Comparison of ENCODE assay signal across 8 mouse cellular contexts in genomic region chr7:109986133-109986669, GRCm38 (mm10). TPM values are rescaled to one million over a fixed set of nuclear protein-coding genes. Genes with fewer than 3 reads are reported as not detected.
DNase-seq lines count a peak whose midpoint lies in the region; ATAC-seq and TF ChIP-seq lines count a peak whose summit lies in the region.

No protein-coding gene starts in this region.

- no peak for TF ChIP-seq CTCF in G1E (IDR thresholded peaks at IDR 0.05; ENCODE audit: low read depth, low read length)
- TF ChIP-seq CTCF in layer of hippocampus, adult 2 months (conservative IDR thresholded peaks at IDR 0.05), result no peak
- TF ChIP-seq CTCF in lung, embryonic 14.5 days (IDR thresholded peaks at IDR 0.05; ENCODE audit: low read depth), result no peak
- no peak for TF ChIP-seq CTCF in olfactory bulb, adult 2 months (IDR thresholded peaks at IDR 0.05; ENCODE audit: insufficient read depth, low read depth, low read length)
- TF ChIP-seq CTCF in thymus, adult 2 months (IDR thresholded peaks at IDR 0.05; ENCODE audit: borderline replicate concordance, control insufficient read depth, extremely low read depth, insufficient read depth, low read length, poor library complexity), result peak; percentile 44; the same call in 1 of the 2 replicates

- peaks cover 4% of the 10 kb centered on the region for H3K27me3 ChIP-seq in G1E (ENCODE audit: insufficient read depth, low read length)
- no peaks in the 10 kb centered on the region for H3K27me3 ChIP-seq in forebrain, embryonic 16.5 days (replicated peaks; ENCODE audit: control insufficient read depth, insufficient read depth, low read length)
- no peaks in the 10 kb centered on the region for H3K27me3 ChIP-seq in lung, embryonic 14.5 days (ENCODE audit: insufficient read depth, low read length)
- no peaks in the 10 kb centered on the region for H3K27me3 ChIP-seq in thymus, adult 2 months (ENCODE audit: control insufficient read depth, insufficient read depth, low read length)

- DNase-seq in G1E (ENCODE audit: low spot score), result peak; percentile 72
- peak; percentile 99 for DNase-seq in cerebellum, adult 18-20 months
- peak; percentile 98 to 99 for DNase-seq in heart, postnatal 36 days
- peak; percentile 98 to 99 for DNase-seq in layer of hippocampus, adult 2 months (ENCODE audit: low spot score in 2 of 2)
- peak; percentile 100 for DNase-seq in lung, embryonic 14.5 days
- peak; percentile 99 for DNase-seq in thymus, adult 2 months

- ATAC-seq in G1E (ENCODE audit: extremely low read depth, insufficient number of reproducible peaks, low FRiP score, poor library complexity, severe bottlenecking), result peak; percentile 97
- peak; percentile 98 for ATAC-seq in forebrain, embryonic 16.5 days
- ATAC-seq in lung, embryonic 14.5 days (ENCODE audit: insufficient read depth), result peak; percentile 99

- H3K4me2 ChIP-seq in forebrain, embryonic 16.5 days (ENCODE audit: low read length), result peak overlapping the region; percentile 81
- H3K4me2 ChIP-seq in lung, embryonic 14.5 days, result peak overlapping the region; percentile 82

- intact Hi-C loops in heart, postnatal 36 days (cut with DNase I), result loop anchor here (2.0 kb wide), 2 partner anchors 33 to 75 kb away; partner anchors contain the start of genes Ipo7 and Zfp143

- peaks cover 19% of the 10 kb centered on the region for H3K4me1 ChIP-seq in G1E (ENCODE audit: insufficient read depth, low read depth, low read length)
- peaks cover 14% of the 10 kb centered on the region for H3K4me1 ChIP-seq in forebrain, embryonic 16.5 days (replicated peaks; ENCODE audit: control insufficient read depth, insufficient read depth, low read length)
- H3K4me1 ChIP-seq in lung, embryonic 14.5 days (ENCODE audit: insufficient read depth), result no peaks in the 10 kb centered on the region
- no peaks in the 10 kb centered on the region for H3K4me1 ChIP-seq in olfactory bulb, adult 2 months (ENCODE audit: control insufficient read depth, insufficient read depth, low read length)
- no peaks in the 10 kb centered on the region for H3K4me1 ChIP-seq in thymus, adult 2 months (replicated peaks; ENCODE audit: control insufficient read depth, insufficient read depth, low read length)

- peak; percentile 38; the same call in 1 of the 2 replicates for TF ChIP-seq POLR2A in olfactory bulb, adult 2 months (IDR thresholded peaks at IDR 0.05; ENCODE audit: insufficient read depth, low read depth, low read length)
- peak; percentile 41; the same call in 1 of the 2 replicates for TF ChIP-seq POLR2A in thymus, adult 2 months (IDR thresholded peaks at IDR 0.05; ENCODE audit: control insufficient read depth, extremely low read depth, insufficient read depth, low read length, poor library complexity)

- WGBS in forebrain, embryonic 16.5 days, result under 1% methylated on average over 43 of the region's 43 CpGs
- WGBS in lung, embryonic 14.5 days, result under 1% methylated on average over 43 of the region's 43 CpGs
- WGBS in olfactory bulb, adult 2 months, result under 1% methylated on average over 43 of the region's 43 CpGs
- under 1% methylated on average over 43 of the region's 43 CpGs for WGBS in thymus, adult 2 months

- no peaks in the 10 kb centered on the region for H3K9me3 ChIP-seq in G1E (replicated peaks)
- H3K9me3 ChIP-seq in forebrain, embryonic 16.5 days (ENCODE audit: control insufficient read depth, low read length), result no peaks in the 10 kb centered on the region
- H3K9me3 ChIP-seq in lung, embryonic 14.5 days (ENCODE audit: low read depth, low read length), result no peaks in the 10 kb centered on the region

- H3K27ac ChIP-seq in forebrain, embryonic 16.5 days (ENCODE audit: low read length), result peak overlapping the region; percentile 88
- peak overlapping the region; percentile 90 for H3K27ac ChIP-seq in layer of hippocampus, adult 2 months
- peak overlapping the region; percentile 95 for H3K27ac ChIP-seq in lung, embryonic 14.5 days (ENCODE audit: low read depth)
- H3K27ac ChIP-seq in olfactory bulb, adult 2 months (ENCODE audit: insufficient read depth, low read depth, low read length), result 0 out of 2 replicates have a peak overlapping the region, but pooled peaks have one; percentile 37
- H3K27ac ChIP-seq in thymus, adult 2 months (ENCODE audit: control insufficient read depth, insufficient read depth, low read length), result no peak overlapping the region

- peak overlapping the region; percentile 65 for H3K9ac ChIP-seq in forebrain, embryonic 16.5 days (replicated peaks; ENCODE audit: low read depth, low read length)
- H3K9ac ChIP-seq in lung, embryonic 14.5 days, result peak overlapping the region; percentile 71

- peaks cover 28% of the 10 kb centered on the region for H3K36me3 ChIP-seq in G1E (replicated peaks)
- peaks cover 5% of the 10 kb centered on the region; the same call in 1 of the 2 replicates for H3K36me3 ChIP-seq in forebrain, embryonic 16.5 days (ENCODE audit: control insufficient read depth, insufficient read depth)
- H3K36me3 ChIP-seq in lung, embryonic 14.5 days (ENCODE audit: insufficient read depth), result peaks cover 18% of the 10 kb centered on the region
- no peaks in the 10 kb centered on the region; the same call in 1 of the 2 replicates for H3K36me3 ChIP-seq in thymus, adult 2 months (ENCODE audit: control insufficient read depth, insufficient read depth, low read length)

- peak overlapping the region; percentile 79 for H3K4me3 ChIP-seq in G1E (ENCODE audit: low read depth, low read length)
- peak overlapping the region; percentile 73 for H3K4me3 ChIP-seq in forebrain, embryonic 16.5 days (replicated peaks; ENCODE audit: low read length)
- H3K4me3 ChIP-seq in layer of hippocampus, adult 2 months, result peak overlapping the region; percentile 78
- peak overlapping the region; percentile 66 for H3K4me3 ChIP-seq in lung, embryonic 14.5 days (ENCODE audit: low read depth, low read length)
- H3K4me3 ChIP-seq in olfactory bulb, adult 2 months (ENCODE audit: insufficient read depth, low read depth, low read length), result peak overlapping the region; percentile 84
- H3K4me3 ChIP-seq in thymus, adult 2 months (ENCODE audit: control insufficient read depth, insufficient read depth, low read length), result peak overlapping the region; percentile 49

RNA-seq across cellular contexts. Expression of gene Tmem41b, which starts 0.5 kb away (rescaled TPM):
- total RNA-seq in G1E (2014; fragmentation: Nextera tagmentation), result 68.5 and 78.6 TPM in 2 replicates
- total RNA-seq in G1E (2017), result 96.3 and 105 TPM in 2 replicates
- polyA plus RNA-seq in G1E (2012), result 20.3 and 22.7 TPM in 2 replicates
- polyA plus RNA-seq in forebrain, embryonic 16.5 days (2015; fragmentation: Nextera tagmentation; extraction: Ambion mirVana), result 68.4 and 70.2 TPM in 2 replicates
- 10 to 100 TPM; 54.5 to 55.3 TPM for total RNA-seq in heart, postnatal 36 days (2021)
- 10 to 100 TPM; 43.9 to 45.3 TPM for total RNA-seq in layer of hippocampus, adult 2 months (2021)
- 67.0 and 67.7 TPM in 2 replicates for polyA plus RNA-seq in lung, embryonic 14.5 days (2014; fragmentation: Nextera tagmentation; extraction: Ambion mirVana)
- polyA plus RNA-seq in olfactory bulb, adult 2 months (2012; ENCODE audit: insufficient read depth, insufficient read length, low replicate concordance, missing spikeins), result not detected in 2 replicates
- 17.4 and 19.9 TPM in 2 replicates for polyA plus RNA-seq in thymus, adult 2 months (2012; rRNA removed)

RNA-seq across cellular contexts. Expression of gene Dennd5a, which starts 25.9 kb away (rescaled TPM):
- total RNA-seq in G1E (2014; fragmentation: Nextera tagmentation) (117 and 131 TPM in 2 replicates), G1E (2017) (70.4 and 74.8 TPM in 2 replicates)
- 9.2 and 10.1 TPM in 2 replicates for polyA plus RNA-seq in G1E (2012)
- 42.2 and 47.7 TPM in 2 replicates for polyA plus RNA-seq in forebrain, embryonic 16.5 days (2015; fragmentation: Nextera tagmentation; extraction: Ambion mirVana)
- 100 to 1,000 TPM; 134 to 147 TPM for total RNA-seq in heart, postnatal 36 days (2021)
- total RNA-seq in layer of hippocampus, adult 2 months (2021), result 100 to 1,000 TPM; 211 to 212 TPM
- 51.4 and 51.7 TPM in 2 replicates for polyA plus RNA-seq in lung, embryonic 14.5 days (2014; fragmentation: Nextera tagmentation; extraction: Ambion mirVana)
- 223 TPM in 1 of 2 replicates, not detected in the other for polyA plus RNA-seq in olfactory bulb, adult 2 months (2012; ENCODE audit: insufficient read depth, insufficient read length, low replicate concordance, missing spikeins)
- polyA plus RNA-seq in thymus, adult 2 months (2012; rRNA removed), result 35.0 and 44.0 TPM in 2 replicates

RNA-seq across cellular contexts. Expression of gene Ipo7, which starts 31.9 kb away (rescaled TPM):
- total RNA-seq in G1E (2014; fragmentation: Nextera tagmentation) (98.0 and 100 TPM in 2 replicates), G1E (2017) (129 and 157 TPM in 2 replicates)
- 69.2 and 78.3 TPM in 2 replicates for polyA plus RNA-seq in G1E (2012)
- 57.6 and 67.1 TPM in 2 replicates for polyA plus RNA-seq in forebrain, embryonic 16.5 days (2015; fragmentation: Nextera tagmentation; extraction: Ambion mirVana)
- total RNA-seq in heart, postnatal 36 days (2021), result 10 to 100 TPM; 95.6 to 96.4 TPM
- total RNA-seq in layer of hippocampus, adult 2 months (2021), result 100 to 1,000 TPM in 1 of 2 experiments, 10 to 100 TPM in 1; 97.9 to 101 TPM
- polyA plus RNA-seq in lung, embryonic 14.5 days (2014; fragmentation: Nextera tagmentation; extraction: Ambion mirVana), result 20.0 and 21.8 TPM in 2 replicates
- polyA plus RNA-seq in olfactory bulb, adult 2 months (2012; ENCODE audit: insufficient read depth, insufficient read length, low replicate concordance, missing spikeins), result not detected in 2 replicates
- polyA plus RNA-seq in thymus, adult 2 months (2012; rRNA removed), result 25.6 and 38.0 TPM in 2 replicates

Comparison
In these comparisons a context has a peak if more than half of its experiments do, and no peak if none do; other contexts are left out.
1. RNA of gene Ipo7, which starts 31.9 kb away (polyA plus RNA-seq): 69.2 to 78.3 TPM in G1E, 57.6 to 67.1 TPM in forebrain, embryonic 16.5 days, 25.6 to 38.0 TPM in thymus, adult 2 months and 20.0 to 21.8 TPM in lung, embryonic 14.5 days; not detected in olfactory bulb, adult 2 months; every median in the first group is over 10 times any median in the second.
2. Peak in every context shown above with its lines, with median percentiles within 50 percentile points of each other: ATAC-seq, DNase-seq and H3K4me3 ChIP-seq.